Mouse (Mus musculus) embryonic stem cell, embryonic (primary cell): ENCODE results near the gene Vmn1r233.

Source experiments
- CTCF ChIA-PET, 4 experiments: fragments of 300-600 bp in 2 of 4; fragments of 350-600 bp in 2 of 4; sonication (Branson Sonifier 250); formaldehyde crosslinking; loops; one replicate each; lab custom pipeline; 2022; ENCODE audit warnings: inconsistent platforms in 2 of 4; lab: Charles Lee
- POLR2A ChIA-PET, 4 experiments: fragments of 300-600 bp in 2 of 4; fragments of 350-600 bp in 2 of 4; sonication (Branson Sonifier 250); formaldehyde crosslinking; loops; one replicate each; lab custom pipeline; 2022; ENCODE audit warnings: antibody characterized with exemption in 4 of 4, inconsistent platforms in 1 of 4; lab: Charles Lee

Gene Vmn1r233

DNA sequence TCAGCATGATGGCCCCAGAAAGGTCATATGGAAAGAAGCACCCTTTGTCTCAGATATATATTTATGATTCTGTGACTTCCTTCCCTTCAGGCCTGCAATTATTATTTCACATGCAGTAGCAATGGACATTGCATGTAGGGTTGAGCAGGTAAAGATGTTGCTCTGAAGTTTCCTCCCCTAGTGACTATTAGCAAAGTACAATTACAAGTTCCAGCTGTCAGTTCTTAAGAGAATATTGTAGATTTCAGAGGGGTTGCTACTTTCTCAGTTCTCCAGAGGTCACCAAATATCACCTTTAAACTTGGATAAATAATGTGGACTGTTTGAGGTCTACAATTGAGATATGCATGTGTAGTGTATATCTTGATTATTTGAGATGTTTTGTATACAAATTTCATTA, at the start of gene Vmn1r233:
TSS of gene Vmn1r233 (minus strand) at position 101 of the 400 bp plus-strand sequence.
- POLR2A ChIA-PET = no interaction called here
- CTCF ChIA-PET = no interaction called here

DNA sequence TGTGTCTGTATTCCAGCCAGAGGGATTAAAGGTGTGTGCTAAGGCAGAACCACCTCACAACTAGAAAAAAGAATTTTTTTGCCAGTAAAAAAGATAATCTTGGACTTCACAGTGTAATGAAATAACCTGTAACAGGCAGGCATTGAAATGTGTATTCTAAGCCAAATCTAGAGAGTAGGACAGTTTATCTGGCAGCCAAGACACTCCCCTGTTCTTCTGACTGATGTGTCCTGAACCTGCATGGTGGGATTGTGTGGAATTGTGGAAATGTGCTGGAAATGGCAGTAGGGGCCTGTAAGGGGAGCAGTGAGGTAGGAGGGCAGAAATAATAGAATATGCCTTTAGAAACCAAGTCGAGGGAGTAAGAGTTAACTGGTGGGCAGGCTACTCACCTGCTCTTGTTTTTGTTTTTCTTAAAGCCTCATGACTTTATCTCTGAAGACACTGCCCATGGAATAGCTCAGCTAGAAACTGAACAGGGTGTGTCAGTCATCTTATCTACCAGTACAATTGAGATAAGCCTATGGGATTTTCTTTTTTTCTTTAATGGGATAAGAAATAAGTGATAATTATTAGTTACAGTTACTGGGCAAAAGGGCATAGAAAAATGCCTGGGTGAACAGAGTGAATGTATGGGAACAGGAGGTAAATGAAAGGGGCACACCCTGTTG, 22.3 kb upstream of the Vmn1r233 start:
- ChIA-PET CTCF (no interaction called here), POLR2A (no interaction called here)

DNA sequence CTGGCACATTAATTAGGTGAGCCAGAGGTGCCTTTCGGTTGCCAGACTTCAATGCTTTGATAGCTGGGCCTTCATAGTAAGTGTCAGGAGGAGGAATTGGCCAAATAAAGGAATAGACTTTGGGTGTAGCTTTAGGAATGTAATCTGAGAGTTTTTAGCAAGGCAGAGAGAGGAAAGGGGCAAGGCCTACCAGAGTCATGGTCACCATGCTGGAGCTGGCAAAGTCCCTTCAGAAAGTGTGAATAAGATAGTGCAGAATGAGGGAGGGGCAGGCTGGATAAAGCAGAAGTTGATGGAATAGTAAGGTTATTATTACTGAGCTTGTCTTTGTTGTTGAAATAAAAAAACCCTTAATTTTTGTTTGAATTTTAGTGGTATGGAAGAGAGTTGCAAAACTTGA, 13.5 kb upstream of the Vmn1r233 start:
- POLR2A ChIA-PET = interaction anchor here in 3 of 4 experiments (0.9 to 3.7 kb wide), 12 partner anchors 11 to 414 kb away, joined by 3 to 62 read pairs (median 5); partner anchors contain the start of genes Ppp2r1a (in 2 of the 3) and Zfp54 (in 2 of the 3)
- CTCF ChIA-PET = interaction anchor here in 1 of 4 experiments (1.3 kb wide), 1 partner anchor 525 kb away, joined by 4 read pairs; no protein-coding TSS in a partner anchor

DNA sequence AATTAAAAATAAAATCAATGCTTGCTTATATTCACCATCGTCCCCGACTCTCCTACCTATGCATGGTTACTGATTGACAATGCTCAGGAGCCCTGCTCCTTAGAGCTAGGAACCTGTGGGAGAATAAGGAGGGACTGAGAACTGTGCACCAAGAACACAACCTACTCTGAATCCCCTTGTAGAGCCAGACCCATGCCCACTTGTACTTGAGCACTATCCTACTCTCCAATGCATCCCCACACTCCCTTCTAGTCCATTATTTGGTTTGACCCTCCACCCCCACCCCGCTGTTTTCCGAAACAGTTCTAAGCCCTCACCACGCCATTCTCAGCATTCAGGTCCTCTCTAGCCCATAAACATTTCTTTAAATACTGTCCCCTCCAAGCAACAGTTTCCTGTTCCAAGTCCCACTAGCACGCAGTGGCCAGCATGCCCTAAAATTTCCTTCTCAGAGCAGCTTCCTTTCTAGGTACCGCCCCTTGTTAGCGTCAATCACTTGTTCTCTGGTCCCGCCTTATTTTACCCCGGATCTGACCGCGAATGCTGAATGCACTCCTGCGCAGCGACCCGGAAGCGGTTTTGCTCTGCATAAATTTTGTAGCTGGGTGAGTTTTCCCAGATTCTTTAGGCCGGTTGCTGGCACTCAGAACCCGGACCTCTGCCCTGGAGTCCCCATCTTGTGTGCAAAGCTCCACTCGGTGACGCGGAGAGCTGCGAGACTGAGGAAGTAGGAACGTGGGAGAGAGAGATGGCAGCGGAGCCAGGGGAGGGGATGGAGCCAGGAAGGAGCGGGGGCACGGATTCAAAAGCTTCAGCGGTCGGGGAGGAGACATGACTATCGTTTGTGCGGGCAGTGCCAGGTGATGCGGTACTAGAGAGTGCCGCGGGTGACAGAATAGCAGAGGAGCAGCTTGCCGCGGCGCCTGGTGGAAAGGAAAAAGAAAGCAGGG, 12.4 kb upstream of the Vmn1r233 start, which contains the start of gene Zfp160:
TSS of gene Zfp160 (plus strand) at position 522 of the 950 bp plus-strand sequence.
- POLR2A ChIA-PET = interaction anchor here (0.5 to 3.7 kb wide), 28 partner anchors 9 to 722 kb away, joined by 3 to 62 read pairs (median 4); partner anchors contain the start of genes Ppp2r1a (in 3 of the 4), Zfp54 (in 2 of the 4), Zfp229 (in 1 of the 4) and Zfp51 (in 1 of the 4)
- CTCF ChIA-PET = interaction anchor here in 2 of 4 experiments (0.7 to 1.3 kb wide), 4 partner anchors 56 to 571 kb away, joined by 3 to 5 read pairs (median 4); no protein-coding TSS in a partner anchor

GRCm38 (mm10) chr17:20993716-20994115, 2.5 kb downstream of the Vmn1r233 start:
- CTCF ChIA-PET = no interaction called here

GRCm38 (mm10) chr17:20966681-20967080, 29.6 kb downstream of the Vmn1r233 start:
- CTCF ChIA-PET = interaction anchor here in 1 of 4 experiments (0.6 kb wide), 1 partner anchor 882 kb away, joined by 3 read pairs; no protein-coding TSS in a partner anchor
- POLR2A ChIA-PET = interaction anchor here in 3 of 4 experiments (1.2 to 4.0 kb wide), 11 partner anchors 9 to 42 kb away, joined by 3 to 21 read pairs (median 6); partner anchors contain the start of genes Ppp2r1a (in 2 of the 3) and Zfp160 (in 1 of the 3)

More at GRCm38 (mm10) chr17:20993716-20994115, 2.5 kb downstream of the Vmn1r233 start:
- POLR2A ChIA-PET = no interaction called here

- POLR2A ChIA-PET = interaction anchor here in 3 of 4 experiments (0.6 to 3.3 kb wide), 8 partner anchors 9 to 1905 kb away, joined by 3 to 11 read pairs (median 6); partner anchors contain the start of genes Ppp2r1a (in 1 of the 3) and Zfp160 (in 1 of the 3)
- CTCF ChIA-PET = no interaction called here
Measured at GRCm38 (mm10) chr17:20965421-20965820, 30.8 kb downstream of the Vmn1r233 start.

GRCm38 (mm10) chr17:20960386-20960785, 35.9 kb downstream of the Vmn1r233 start:
- POLR2A ChIA-PET = interaction anchor here in 2 of 4 experiments (0.9 to 4.7 kb wide), 5 partner anchors 11 to 48 kb away, joined by 3 to 28 read pairs (median 4); partner anchors contain the start of genes Zfp160 (in 2 of the 2) and Ppp2r1a (in 1 of the 2)

GRCm38 (mm10) chr17:20946636-20947035, 49.6 kb downstream of the Vmn1r233 start:
- ChIA-PET POLR2A (interaction anchor here in 2 of 4 experiments (1.0 to 2.7 kb wide), 5 partner anchors 8 to 63 kb away, joined by 3 to 62 read pairs (median 24); partner anchors contain the start of gene Zfp160 (in 2 of the 2)), CTCF (no interaction called here)

More at GRCm38 (mm10) chr17:20960386-20960785, 35.9 kb downstream of the Vmn1r233 start:
- CTCF ChIA-PET = no interaction called here

DNA sequence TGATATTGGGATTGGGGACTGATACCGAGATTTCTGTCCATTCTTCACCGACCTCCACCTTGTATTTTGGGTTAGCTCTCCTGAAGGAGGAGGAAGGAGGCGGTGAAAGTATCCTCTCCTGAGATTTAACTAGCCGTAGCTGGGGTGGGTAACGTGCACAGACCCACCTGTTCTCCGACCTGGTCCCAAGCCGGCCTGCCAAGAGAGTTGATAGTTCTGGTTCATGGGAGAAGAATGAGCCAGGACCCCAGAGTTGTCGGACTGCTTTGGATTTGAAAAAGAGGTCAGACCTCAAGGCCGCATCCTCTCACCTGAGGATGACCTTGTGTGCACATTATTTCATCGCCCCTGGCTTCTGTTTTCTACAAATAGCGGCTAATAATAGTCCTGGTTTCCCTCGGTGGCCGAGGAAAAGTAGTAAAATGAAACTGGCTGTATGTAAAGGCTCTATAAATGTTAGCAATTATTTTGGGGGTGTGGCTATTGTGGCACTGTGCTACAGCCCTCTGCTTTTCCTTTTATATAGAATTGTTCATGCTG, 50.2 kb downstream of the Vmn1r233 start:
- POLR2A ChIA-PET = interaction anchor here in 2 of 4 experiments (1.4 to 2.7 kb wide), 10 partner anchors 8 to 504 kb away, joined by 6 to 62 read pairs (median 22); partner anchors contain the start of genes Zfp160 (in 2 of the 2) and Zfp51 (in 1 of the 2)
- CTCF ChIA-PET = no interaction called here

DNA sequence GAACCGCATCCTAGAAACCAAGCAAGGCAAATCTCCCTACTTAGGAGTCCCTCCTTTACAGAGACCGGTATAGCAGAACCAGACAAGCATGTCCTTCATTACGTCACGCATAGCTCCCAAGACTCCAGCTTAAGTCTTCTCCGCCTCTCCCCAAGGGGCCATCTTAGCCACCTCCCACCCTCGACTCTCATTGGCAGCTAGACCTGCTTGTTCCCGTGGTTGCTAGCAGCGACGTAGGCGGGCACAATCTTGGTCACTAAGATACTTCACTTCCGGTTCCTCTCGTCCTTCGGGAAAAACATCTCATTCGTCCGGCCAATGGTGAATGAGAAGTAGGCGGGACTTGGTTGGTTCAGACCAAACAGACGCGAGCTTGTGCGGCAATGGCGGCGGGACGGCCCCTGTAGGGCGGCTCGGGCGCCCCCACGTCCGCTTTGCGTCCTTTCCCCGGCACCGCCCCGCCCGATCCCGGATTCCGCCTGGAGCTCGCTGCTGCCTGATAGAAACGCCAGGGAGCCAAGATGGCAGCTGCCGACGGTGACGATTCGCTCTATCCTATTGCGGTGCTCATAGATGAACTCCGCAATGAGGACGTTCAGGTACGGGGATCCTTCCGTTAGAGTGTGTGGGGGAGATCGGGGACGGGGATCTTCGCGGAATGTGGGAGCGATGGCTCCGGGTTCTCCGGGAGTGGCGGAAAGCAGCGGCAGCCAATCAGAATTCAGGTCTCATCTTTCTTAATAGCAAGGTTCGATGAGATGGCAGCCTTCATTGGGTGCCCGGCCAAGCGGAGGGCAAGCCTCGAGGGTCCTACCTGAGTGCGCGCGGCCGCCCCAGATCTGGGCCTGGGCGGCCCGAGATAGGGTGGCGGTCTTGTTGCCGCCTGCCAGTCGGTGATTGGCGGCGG, 51.0 kb downstream of the Vmn1r233 start, which contains the start of gene Ppp2r1a:
TSS of gene Ppp2r1a (plus strand) at position 327 of the 907 bp plus-strand sequence.
- CTCF ChIA-PET = interaction anchor here in 2 of 4 experiments (0.6 to 1.2 kb wide), 3 partner anchors 33 to 589 kb away, joined by 4 to 9 read pairs (median 5); no protein-coding TSS in a partner anchor
- POLR2A ChIA-PET = interaction anchor here (0.5 to 2.7 kb wide), 59 partner anchors 8 to 1402 kb away, joined by 3 to 62 read pairs (median 3); partner anchors contain the start of genes Zfp160 (in 3 of the 4), Zfp51 (in 2 of the 4), Zfp948 (in 2 of the 4) and Vmn1r226 (in 1 of the 4)

DNA sequence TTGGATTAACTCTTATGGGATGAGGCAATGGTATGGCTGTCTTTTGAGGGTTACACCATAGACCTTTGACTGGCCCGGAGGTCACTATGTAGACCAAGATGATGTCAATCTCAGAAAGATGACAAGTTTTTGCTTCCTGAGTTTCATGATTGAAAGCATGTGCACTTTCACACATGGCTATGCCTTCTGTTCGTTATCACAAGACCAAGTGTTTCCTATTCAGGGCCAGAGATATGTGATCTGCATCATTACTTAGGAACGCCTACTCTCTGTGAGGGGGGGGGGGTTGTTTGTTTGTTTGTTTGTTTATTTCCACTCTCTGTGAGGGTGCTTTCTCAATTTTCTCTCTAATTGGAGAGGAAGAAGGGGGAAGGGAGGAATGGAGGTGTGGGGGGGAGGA, 52.0 kb downstream of the Vmn1r233 start:
- ChIA-PET POLR2A (interaction anchor here in 3 of 4 experiments (0.7 to 2.7 kb wide), 31 partner anchors 9 to 789 kb away, joined by 3 to 62 read pairs (median 4); partner anchors contain the start of genes Zfp160 (in 3 of the 3), Zfp51 (in 2 of the 3), Zfp948 (in 2 of the 3) and Vmn1r232 (in 1 of the 3)), CTCF (no interaction called here)
